Mouse (Mus musculus) spleen, adult 2 months (tissue): ENCODE data around the gene Akt1s1. TPM values are rescaled to one million over a fixed set of nuclear protein-coding genes. Genes with fewer than 3 reads are reported as not detected.

Source experiments
- DNase-seq, 2 experiments: peaks; one replicate each; pipeline versions ENCODE4 v3.0.0 to v3.0.0-alpha.2; 2012 to 2021; ENCODE audit warnings: low spot score in 2 of 2, low read depth in 1 of 2
- H3K27ac ChIP-seq: fragments of 200-500 bp; 2 replicates; pipeline ENCODE4 v1.5.1; 2012; ENCODE audit warnings: low read length, inconsistent platforms; ENCODE audit not compliant: insufficient read depth
- H3K27me3 ChIP-seq: fragments of 200-500 bp; 2 replicates; pipeline ENCODE4 v1.6.1; 2012; ENCODE audit warnings: mild to moderate bottlenecking, moderate library complexity, low read length, inconsistent platforms; ENCODE audit not compliant: control insufficient read depth, insufficient read depth
- H3K36me3 ChIP-seq: fragments of 200-500 bp; 2 replicates; pipeline ENCODE4 v1.6.1; 2012; ENCODE audit warnings: mild to moderate bottlenecking, low read length, inconsistent platforms; ENCODE audit not compliant: control insufficient read depth, insufficient read depth
- H3K4me1 ChIP-seq: fragments of 200-500 bp; 2 replicates; pipeline ENCODE4 v1.6.1; 2011; ENCODE audit warnings: inconsistent platforms; ENCODE audit not compliant: control insufficient read depth, insufficient read depth, insufficient read length
- H3K4me3 ChIP-seq: fragments of 200-500 bp; 2 replicates; pipeline ENCODE4 v1.5.1; 2011; ENCODE audit warnings: mild to moderate bottlenecking, inconsistent platforms; ENCODE audit not compliant: insufficient read depth, insufficient read length; ENCODE audit errors: extremely low read depth
- CTCF ChIP-seq: fragments of 200-500 bp; IDR thresholded peaks from 2 replicates; pipeline ENCODE4 v1.5.1; 2011; ENCODE audit warnings: mild to moderate bottlenecking, inconsistent platforms; ENCODE audit not compliant: insufficient read depth, insufficient read length, insufficient replicate concordance; ENCODE audit errors: extremely low read depth
- POLR2A ChIP-seq: fragments of 200-500 bp; IDR thresholded peaks from 2 replicates; pipeline ENCODE4 v1.6.1; 2011; ENCODE audit warnings: low read depth, low read length, inconsistent platforms
- WGBS: fragments of 180-500 bp; shearing (Covaris S2); methylation state at CpG from one replicate; pipeline ENCODE4 v1.1.7; 2018; 5-methylcytosine and 5-hydroxymethylcytosine counted together
- polyA plus RNA-seq: library from polyadenylated mRNA; depleted of rRNA; stranded (reverse); fragments of >200 nt; gene quantifications from 2 replicates; pipeline ENCODE4 v1.2.3, GENCODE M21; 2012

Gene Akt1s1
- polyA plus RNA-seq, 1 experiment: 67.8 TPM

DNA sequence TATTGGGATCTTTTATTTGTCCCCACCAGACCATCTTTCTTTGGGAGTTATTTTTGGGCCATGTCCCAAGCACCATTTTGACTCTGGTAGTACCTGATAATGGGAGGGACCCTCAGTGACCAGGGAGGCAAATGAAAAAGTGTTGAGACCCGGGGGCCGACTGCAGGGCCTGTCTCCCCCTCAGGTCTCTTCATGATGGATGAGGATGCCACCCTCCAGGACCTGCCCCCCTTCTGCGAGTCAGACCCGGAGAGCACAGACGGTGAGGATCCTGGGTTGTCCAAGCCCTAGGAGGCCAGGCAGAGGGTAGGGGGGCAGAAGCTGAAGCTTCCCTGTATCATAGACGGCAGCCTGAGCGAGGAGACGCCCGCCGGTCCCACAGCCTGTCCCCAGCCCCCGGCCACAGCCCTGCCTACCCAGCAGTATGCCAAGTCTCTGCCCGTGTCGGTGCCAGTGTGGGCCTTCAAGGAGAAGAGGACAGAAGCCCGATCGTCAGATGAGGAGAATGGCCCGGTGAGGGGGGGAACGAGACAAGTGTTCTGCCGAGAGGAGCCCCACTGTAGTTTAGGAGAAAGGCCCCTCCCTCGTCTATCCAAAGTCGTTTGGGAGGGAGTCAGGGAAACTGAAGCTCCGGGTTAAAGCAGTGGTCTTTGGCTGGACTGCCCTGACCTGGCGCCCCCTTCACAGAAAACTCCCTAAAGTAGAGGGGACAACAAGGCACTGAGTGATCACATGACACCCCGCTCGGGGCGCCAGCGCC lies 5.0 kb downstream of the Akt1s1 start:
- 37% methylated on average over 26 of the region's 26 CpGs for WGBS
- Histone ChIP-seq H3K4me1 (peaks cover 23% of the 10 kb centered on the region; the same call in 1 of the 2 replicates), H3K4me3 (peak overlapping the region; percentile 92), H3K27me3 (no peaks in the 10 kb centered on the region), H3K27ac (peak overlapping the region; percentile 96), H3K36me3 (no peaks in the 10 kb centered on the region)
- DNase-seq: no peak
- no peak for TF ChIP-seq CTCF
- TF ChIP-seq POLR2A: no peak

DNA sequence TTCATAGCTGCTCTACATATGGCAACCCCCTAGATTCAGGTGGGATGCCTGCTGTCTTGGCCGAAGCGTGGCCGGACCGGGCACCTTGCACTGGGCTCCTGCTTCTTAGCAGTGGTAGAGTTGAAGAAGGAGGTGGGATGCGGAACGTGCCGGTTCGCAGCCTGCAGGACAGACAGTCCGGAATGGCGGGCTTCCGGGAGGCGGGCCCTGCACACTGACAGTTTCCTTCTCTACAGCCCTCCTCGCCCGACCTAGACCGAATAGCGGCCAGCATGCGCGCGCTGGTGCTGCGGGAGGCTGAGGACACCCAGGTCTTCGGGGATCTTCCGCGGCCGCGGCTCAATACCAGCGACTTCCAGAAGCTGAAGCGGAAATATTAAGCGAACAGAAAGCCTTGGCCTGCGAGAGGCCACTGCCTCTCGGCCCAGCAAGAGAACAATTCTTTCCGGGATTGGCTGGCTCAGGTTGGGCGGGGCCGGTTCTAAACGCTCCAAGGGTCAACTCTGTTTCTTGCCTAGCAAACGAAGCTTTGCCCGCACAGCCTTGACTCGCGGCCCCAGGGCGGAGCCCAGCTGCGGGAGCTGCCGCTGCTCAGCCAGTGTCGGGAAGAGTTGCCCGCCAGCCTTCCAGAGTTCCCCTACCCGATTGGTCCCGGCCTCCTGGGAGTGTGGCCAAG lies 5.7 kb downstream of the Akt1s1 start:
- Histone ChIP-seq H3K36me3 (no peaks in the 10 kb centered on the region), H3K27me3 (no peaks in the 10 kb centered on the region), H3K27ac (peak overlapping the region; percentile 96), H3K4me1 (peaks cover 23% of the 10 kb centered on the region; the same call in 1 of the 2 replicates), H3K4me3 (peak overlapping the region; percentile 92)
- TF ChIP-seq POLR2A (peak; percentile 38), CTCF (no peak)
- peak in 1 of 2 experiments; percentile 81 for DNase-seq
- WGBS: under 1% methylated on average over 45 of the region's 45 CpGs

DNA sequence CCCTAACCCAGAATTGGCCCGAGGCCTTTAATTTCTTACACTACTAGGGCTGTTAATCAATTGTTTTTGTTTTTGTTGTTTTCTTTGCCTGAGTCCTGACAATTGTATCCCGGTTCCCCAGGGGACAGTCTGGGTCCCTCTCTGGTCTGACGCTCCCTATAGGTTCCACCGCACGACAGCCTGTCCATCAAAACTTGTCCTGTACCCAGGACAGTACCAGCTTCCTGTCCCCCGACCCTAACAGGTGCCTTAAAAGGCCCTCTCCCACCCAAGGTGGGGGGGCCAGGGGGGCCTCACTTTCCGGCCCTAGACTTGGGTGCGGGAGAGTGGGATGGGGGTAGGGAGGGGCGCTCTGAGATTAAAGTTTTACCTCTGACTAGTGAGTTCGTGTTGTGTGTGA lies 6.2 kb downstream of the Akt1s1 start:
- WGBS: 35% methylated on average over 10 of the region's 10 CpGs
- peaks cover 23% of the 10 kb centered on the region; the same call in 1 of the 2 replicates for H3K4me1 ChIP-seq
- DNase-seq: no peak

DNA sequence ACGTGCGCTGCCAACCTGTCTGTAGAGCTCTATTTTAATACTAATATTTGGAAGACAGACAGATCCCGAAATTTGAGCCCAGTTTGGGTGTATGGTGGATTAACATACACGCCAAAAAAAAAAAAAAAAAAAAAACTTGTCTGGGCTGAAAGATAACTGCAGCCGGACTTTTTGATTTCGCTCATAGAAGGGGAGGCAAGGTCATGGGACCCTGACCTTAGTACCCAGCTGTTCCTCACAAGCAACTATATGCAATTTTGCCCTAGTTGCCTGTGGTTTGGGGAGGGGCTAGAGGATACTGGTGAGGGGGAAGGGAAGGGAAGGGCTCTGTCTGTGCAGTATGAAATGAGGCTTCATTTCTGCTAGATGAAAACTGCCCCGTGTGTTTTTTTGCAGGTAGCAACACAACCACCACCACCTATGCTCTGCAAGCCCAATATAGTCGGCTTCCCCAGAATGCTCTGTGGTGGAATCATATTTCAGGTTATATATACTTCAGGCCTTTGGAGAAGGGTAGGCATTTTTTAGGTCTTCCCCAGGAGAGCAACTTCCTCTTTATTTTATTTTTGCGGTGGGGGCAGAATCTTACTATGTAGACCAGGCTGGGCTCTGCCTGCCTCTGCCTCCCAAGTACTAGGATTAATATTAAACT lies 7.6 kb downstream of the Akt1s1 start:
- H3K27me3 ChIP-seq: no peaks in the 10 kb centered on the region
- DNase-seq: no peak
- peak overlapping the region; percentile 78 for H3K27ac ChIP-seq
- peaks cover under 1% of the 10 kb centered on the region; the same call in 1 of the 2 replicates for H3K36me3 ChIP-seq
- no peak overlapping the region for H3K4me3 ChIP-seq
- WGBS: 35% methylated on average over 9 of the region's 9 CpGs
- TF ChIP-seq CTCF: no peak
- no peak for TF ChIP-seq POLR2A
- peaks cover 16% of the 10 kb centered on the region; the same call in 1 of the 2 replicates for H3K4me1 ChIP-seq

More for the DNA sequence above, 6.2 kb downstream of the Akt1s1 start:
- H3K36me3 ChIP-seq: no peaks in the 10 kb centered on the region
- peak overlapping the region; percentile 92 for H3K4me3 ChIP-seq
- no peaks in the 10 kb centered on the region for H3K27me3 ChIP-seq
- H3K27ac ChIP-seq: peak overlapping the region; percentile 96
- no peak for TF ChIP-seq CTCF
- TF ChIP-seq POLR2A: no peak

DNA sequence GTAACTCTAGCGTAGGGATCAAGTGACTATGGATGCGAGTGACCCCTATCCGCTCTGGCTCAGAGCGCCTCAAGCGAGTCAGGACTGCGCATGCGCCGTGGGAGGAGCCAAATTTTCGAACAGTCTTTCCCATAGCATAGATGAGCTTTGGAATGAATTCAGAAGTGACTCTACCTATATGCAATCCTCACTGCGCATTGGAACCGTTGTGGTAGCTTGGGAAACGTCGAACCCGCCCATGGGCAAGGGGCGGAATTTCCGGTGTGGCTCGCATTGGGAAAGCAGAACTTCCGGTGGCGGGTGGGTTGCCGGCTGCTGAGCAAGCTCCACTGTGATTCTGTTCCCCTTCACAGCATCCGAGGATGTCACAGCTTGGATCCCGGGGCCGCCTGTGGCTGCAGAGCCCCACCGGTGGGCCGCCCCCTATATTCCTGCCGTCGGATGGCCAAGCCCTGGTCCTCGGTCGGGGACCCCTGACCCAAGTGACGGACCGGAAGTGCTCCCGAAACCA lies 8.3 kb downstream of the Akt1s1 start, which contains the start of gene Pnkp:
TSS of gene Pnkp (plus strand) at position 98 of the 511 bp plus-strand sequence.
- Histone ChIP-seq H3K27ac (peak within 1 kb of the TSS; percentile 78), H3K4me3 (peak within 1 kb of the TSS; percentile 88), H3K27me3 (no peaks in the 10 kb centered on the region), H3K36me3 (peaks cover 5% of the 10 kb centered on the region; the same call in 1 of the 2 replicates), H3K4me1 (peaks cover 16% of the 10 kb centered on the region; the same call in 1 of the 2 replicates)
- TF ChIP-seq POLR2A (no peak; the same call in 1 of the 2 replicates), CTCF (no peak)
- DNase-seq: peak; percentile 60 to 73
- under 1% methylated on average over 32 of the region's 32 CpGs for WGBS

DNA sequence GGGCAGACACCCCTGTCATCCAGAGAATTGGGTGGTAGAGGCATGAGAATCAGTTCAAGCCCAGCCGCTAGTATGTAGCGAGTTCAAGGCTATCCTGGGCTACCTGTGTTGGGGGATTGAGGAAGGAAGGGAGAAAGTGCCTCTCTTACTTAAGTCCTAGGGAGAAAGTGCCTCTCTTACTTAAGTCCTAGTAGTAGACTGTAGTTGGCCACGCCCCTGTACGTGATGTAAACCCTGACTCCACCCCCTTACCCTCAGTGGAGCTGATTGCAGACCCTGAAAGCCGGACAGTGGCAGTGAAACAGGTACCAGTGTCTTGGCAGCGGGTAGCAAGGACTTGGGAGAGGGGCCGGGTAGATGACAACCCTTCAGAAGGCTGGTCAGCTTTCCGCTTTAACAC lies 9.1 kb downstream of the Akt1s1 start:
- Histone ChIP-seq H3K27me3 (no peaks in the 10 kb centered on the region), H3K27ac (no peak overlapping the region), H3K4me1 (peaks cover 16% of the 10 kb centered on the region; the same call in 1 of the 2 replicates), H3K36me3 (peaks cover 8% of the 10 kb centered on the region; the same call in 1 of the 2 replicates), H3K4me3 (peak overlapping the region; percentile 15; the same call in 1 of the 2 replicates)
- TF ChIP-seq CTCF: no peak
- TF ChIP-seq POLR2A: no peak
- WGBS: 38% methylated on average over 8 of the region's 8 CpGs
- no peak for DNase-seq
